Mouse (Mus musculus) embryonic fibroblast, embryonic 13.5 days (primary cell): ENCODE results near the gene Mettl26.

ENCODE experiments used
- CTCF ChIP-seq: IDR thresholded peaks from 2 replicates; pipeline ENCODE4 v1.5.1; 2011; ENCODE audit warnings: mild to moderate bottlenecking, control low read depth, low read length, moderate library complexity, borderline replicate concordance; ENCODE audit not compliant: insufficient read depth
- POLR2A ChIP-seq: IDR thresholded peaks from 2 replicates; pipeline ENCODE4 v1.6.1; 2011; ENCODE audit warnings: low read depth, mild to moderate bottlenecking, control low read depth, low read length, moderate library complexity

DNA sequence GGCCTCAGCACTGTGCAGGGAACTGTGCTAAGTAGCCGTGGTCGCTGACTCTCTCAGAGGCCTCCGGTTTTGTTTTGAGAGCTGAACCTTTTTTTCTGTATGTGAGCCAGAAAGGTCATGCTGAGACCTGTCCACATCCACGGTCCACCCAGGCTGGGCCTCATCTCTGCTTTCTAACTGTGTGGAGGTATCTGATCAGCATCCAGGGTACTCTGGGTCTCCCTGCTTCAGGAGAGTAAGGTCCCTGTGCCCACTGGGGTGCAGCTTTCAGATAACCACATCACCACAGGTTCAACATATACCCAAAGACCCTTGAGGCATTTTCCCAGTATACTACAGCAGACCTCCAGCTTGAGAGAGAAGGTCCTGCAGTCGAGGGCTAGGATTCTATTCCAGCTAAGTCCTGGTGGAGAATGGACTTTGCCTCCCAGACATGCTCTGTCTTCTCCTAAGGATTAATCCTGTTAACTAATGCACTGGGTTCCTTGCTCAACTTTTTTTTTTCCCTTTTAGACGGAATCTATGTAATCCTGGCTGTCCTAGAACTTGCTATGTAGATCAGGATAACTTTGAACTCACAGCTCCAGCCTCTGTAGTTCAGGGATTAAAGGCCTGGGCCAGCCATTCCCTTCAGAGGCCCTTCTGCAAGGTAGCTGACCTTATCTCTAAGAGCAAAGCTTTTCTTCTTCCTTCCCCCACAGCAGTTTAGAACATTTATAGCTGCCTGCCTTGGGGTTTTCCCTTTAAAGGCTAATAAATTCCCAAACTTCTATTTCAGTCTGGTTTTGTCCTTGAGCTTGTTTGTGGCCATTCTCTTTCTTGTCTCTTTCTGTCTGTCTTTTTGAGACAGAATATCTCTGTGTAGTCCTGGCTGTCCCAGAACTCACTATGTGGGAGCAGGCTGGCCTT lies 12.9 kb upstream of the Mettl26 start:
- TF ChIP-seq CTCF (no peak), POLR2A (no peak)
